Mouse (Mus musculus) frontal cortex, postnatal 10 days (tissue): ENCODE measurements at regions not wholly inside any gene's neighbourhood (a gene's known extent, or its start where the extent isn't known, plus 50 kb on each side); places are given as distances from the start of the nearest gene placed in this dataset.
A peak's percentile ranks its signal among the peaks of the same experiment; 100 is the strongest.

ENCODE experiments used
- DNase-seq, 2 experiments: peaks; one replicate each; pipeline ENCODE4 v3.0.0; 2022; ENCODE audit warnings: low spot score in 2 of 2, mixed read lengths in 1 of 2

DNA sequence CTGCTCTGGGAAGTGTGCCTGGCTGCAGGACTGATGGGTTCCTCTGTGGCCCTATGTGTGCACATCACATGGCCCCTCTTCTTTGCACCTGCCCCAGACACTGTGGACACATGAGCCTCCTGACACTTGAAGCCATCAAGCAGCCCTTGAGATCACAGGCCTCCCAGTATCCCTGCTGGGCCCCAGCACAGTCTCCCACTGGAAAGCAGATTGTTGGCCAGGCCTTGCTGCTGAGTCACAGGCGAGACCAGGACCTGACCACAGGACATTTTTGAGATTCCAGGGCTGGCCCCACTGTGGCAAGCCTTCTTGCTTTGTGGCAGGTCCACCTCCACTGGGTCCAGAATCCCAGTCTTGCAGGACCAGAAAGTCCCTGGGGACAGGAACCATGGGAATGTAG is 105.5 kb upstream of the Ccnd1 start:
- DNase-seq = no peak

GRCm38 (mm10) chr7:145043455-145044149 is 103.9 kb upstream of the Ccnd1 start:
- DNase-seq = no peak

- DNase-seq = no peak
Measured at GRCm38 (mm10) chr7:145040871-145041270, 101.1 kb upstream of the Ccnd1 start.

- DNase-seq = no peak
Measured at GRCm38 (mm10) chr7:145034385-145034784, 94.7 kb upstream of the Ccnd1 start.

- no peak for DNase-seq
Measured at GRCm38 (mm10) chr7:145031275-145031674, 91.5 kb upstream of the Ccnd1 start.

GRCm38 (mm10) chr7:145030635-145031141 is 91.0 kb upstream of the Ccnd1 start:
- peak; percentile 76 to 83 for DNase-seq

DNA sequence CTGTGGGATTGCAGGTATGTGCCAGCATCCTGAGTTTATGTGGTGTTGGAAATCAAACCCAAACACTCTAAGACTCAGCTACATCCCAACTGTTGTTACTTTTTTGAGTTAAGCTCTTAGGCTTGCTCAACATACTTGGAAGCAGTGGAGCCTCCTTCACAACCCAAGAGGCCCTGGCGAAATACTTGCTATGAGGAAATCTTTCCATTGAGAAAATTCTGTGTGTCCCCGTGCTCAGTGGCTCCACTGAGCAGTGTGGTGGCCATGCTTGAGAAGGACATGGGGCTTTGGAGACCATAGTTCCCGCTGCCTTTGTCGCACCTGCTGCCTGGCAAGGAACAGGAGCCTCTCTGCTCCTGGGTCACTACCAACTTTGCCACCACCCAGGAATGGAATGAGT is 89.9 kb upstream of the Ccnd1 start:
- no peak for DNase-seq

- DNase-seq = no peak
Measured at GRCm38 (mm10) chr7:145029124-145029523, 89.4 kb upstream of the Ccnd1 start.

GRCm38 (mm10) chr7:145027061-145027460 is 87.3 kb upstream of the Ccnd1 start:
- no peak for DNase-seq

DNA sequence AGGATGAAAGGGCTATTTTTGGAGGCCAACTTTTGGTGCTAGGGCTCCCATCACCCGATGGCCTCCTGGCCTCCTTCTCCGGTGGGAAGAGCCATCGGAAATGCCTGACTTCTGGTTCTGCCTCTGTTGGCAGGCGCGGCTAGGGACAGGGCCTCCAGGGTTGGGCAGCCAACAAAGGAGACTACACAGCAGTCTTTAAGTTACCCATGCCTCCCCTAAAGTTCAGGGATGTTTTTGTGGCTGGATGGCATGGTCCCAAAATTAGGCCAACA is 86.2 kb upstream of the Ccnd1 start:
- DNase-seq = no peak

DNA sequence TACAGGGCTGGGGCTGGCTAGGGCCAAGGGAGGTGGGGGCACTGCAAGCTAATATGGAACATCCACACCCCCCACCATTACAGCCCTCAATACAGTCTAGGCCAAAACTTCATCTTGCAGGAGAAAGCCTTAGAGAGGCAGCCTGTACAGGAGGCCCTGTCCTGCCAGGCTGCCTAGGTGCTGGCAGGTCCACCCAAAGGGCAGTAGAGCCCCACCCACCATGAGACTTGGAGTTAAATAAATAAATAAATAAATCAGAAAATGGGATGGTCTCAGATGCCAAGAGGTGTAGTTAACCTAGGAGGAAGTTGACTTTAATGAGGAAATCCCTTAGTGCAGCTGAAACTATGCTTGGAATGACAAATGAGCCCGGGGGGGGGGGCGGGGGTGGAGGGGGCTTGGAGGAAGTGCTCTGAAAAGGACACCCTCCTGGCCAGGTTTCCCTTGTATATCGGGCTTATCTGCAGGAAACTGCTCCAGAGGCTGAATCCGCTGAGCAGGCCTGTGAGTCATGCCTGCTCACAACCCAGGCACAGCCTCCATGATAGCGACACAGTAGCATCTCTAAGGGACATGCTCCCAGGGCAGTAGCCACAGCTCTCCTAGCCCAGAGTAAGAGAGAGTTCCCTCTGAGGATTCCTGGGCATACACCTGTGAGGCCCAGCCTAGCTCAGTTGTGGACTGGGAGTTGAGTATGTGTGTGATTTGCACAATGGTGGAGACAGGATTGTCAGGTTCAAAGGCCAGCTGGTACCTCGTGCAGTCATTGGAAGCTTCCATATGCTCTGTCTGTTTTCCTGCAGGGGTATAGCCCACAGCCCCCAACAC is 85.7 kb upstream of the Ccnd1 start:
- no peak for DNase-seq

DNA sequence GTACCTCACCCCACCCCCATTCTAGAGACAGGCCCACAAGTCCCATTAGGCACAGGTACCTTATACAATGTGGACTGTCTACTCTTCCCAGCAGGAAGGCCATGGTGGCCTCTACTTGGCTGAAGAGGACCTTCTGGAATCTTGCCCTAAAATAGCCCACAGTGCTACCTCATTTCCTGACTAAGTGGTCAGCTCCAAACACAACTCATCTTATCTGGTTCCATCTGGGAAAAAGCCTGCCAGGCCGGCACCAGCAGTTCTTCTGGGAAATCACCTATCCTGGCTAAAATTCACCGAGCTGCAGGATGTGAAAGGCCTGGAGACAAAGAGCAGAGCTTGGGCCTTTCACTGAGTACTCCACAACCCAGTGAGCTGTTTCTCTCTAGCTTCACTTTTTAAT is 84.9 kb upstream of the Ccnd1 start:
- DNase-seq = no peak

- no peak for DNase-seq
Measured at GRCm38 (mm10) chr7:145019137-145019536, 79.4 kb upstream of the Ccnd1 start.

GRCm38 (mm10) chr7:145018149-145018548 is 78.4 kb upstream of the Ccnd1 start:
- no peak for DNase-seq

GRCm38 (mm10) chr7:145015463-145016085 is 75.8 kb upstream of the Ccnd1 start:
- no peak for DNase-seq

DNA sequence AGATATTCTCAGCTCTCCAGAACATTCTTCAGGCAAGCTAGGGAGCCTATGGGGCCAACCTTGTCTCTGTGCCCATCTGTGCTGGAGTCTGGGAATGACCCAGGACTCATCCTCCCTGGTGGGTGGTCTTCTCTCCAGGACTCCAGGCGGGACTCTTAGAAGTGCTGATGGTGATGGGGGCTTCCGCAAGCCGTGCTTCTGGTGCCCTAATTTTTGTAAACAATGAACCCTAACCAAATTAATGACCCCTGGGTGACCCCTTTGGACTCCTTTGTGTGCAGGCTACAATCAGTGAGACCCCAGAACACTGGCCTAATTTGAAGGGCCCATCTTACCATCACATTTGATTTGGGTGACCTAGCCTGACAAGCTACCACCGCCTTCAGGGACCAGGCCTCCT is 71.0 kb upstream of the Ccnd1 start:
- DNase-seq = no peak

DNA sequence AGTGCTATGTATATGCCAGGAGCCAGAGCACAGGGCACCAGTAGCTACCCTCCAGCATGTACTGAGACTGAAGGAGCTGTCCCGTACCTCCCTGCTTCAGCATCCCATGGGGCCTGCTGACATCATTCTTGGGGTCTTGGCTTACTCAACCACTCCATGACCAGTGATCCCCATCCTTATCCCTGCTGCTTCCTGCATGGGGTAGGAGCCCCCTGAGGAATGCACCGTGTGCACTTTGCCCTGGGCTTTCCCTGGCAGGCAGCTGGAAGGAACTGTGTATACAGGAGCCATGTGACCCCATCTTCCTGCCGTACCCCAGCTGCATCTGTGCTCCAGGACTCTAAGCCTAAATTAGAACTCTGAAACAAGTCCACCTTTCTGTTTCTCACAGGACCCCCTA is 70.3 kb upstream of the Ccnd1 start:
- no peak for DNase-seq

GRCm38 (mm10) chr7:145008662-145009333 is 69.1 kb upstream of the Ccnd1 start:
- DNase-seq = no peak

DNA sequence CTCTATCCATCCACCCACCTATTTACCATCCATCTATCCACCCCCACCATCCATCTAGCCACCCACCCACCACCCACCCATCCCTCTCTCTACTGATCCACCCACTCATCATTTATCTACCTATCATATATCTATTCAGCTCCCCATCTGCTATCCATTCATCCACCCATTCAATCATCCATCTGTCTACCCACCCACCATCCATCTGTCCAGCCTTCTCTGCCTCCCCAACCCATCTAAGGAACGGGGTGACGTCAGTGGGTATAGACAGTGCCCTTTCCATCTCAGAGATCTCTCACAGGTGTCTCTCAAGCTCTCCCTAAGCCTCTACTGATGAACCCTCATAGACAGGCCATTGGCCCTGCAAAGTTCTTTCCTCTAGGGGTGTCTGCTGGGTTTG is 67.5 kb upstream of the Ccnd1 start:
- no peak for DNase-seq

- no peak for DNase-seq
Measured at GRCm38 (mm10) chr7:145001503-145002084, 61.9 kb upstream of the Ccnd1 start.

- no peak for DNase-seq
Measured at GRCm38 (mm10) chr7:144999741-145000140, 60.0 kb upstream of the Ccnd1 start.

DNA sequence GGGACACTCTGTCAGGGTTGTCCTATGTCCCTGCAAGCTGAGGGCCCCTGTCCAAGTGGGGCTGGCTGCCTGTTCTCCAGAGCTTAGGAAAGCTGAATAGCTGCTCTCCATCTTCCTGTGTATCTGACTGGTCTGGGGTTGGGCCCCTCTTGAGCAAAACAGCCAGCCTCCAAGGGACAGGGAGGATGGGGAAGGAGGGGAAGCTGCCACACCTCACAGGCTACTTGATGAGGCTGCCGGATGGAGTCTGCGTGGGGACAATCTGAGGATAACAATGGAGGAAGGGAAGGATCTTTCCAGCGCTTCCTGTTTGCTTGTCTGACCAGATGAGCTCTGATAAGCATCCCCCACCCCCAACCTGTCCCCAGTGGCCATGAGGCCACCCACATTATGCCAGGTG is 57.1 kb upstream of the Ccnd1 start:
- DNase-seq = no peak
